Mouse (Mus musculus): ENCODE data around the gene Cd79a.
A peak's percentile ranks its signal among the peaks of the same experiment; 100 is the strongest.
"Not testable (repeated sequence)": the region's sequence is repeated elsewhere in the genome, so short reads cannot be mapped to it uniquely, and the experiment has no call there.

Cd79a gene

GRCm38 (mm10) chr7:24885468-24886307 lies 11.5 kb upstream of the Cd79a start:
- no peak for DNase-seq (ENCODE audit: low spot score)

- no peak for DNase-seq (ENCODE audit: low spot score)
These were observed 10.9 kb upstream of the Cd79a start for GRCm38 (mm10) chr7:24886308-24886633.

- no peak for DNase-seq (ENCODE audit: low spot score)
These were observed 10.1 kb upstream of the Cd79a start for GRCm38 (mm10) chr7:24887096-24887495.

- DNase-seq (ENCODE audit: low spot score) = no peak
These were observed 7.6 kb upstream of the Cd79a start for GRCm38 (mm10) chr7:24889431-24890220.

GRCm38 (mm10) chr7:24890281-24891216 lies 6.6 kb upstream of the Cd79a start:
- DNase-seq (ENCODE audit: low spot score) = peak; percentile 79

- DNase-seq (ENCODE audit: low spot score) = no peak
These were observed 5.7 kb upstream of the Cd79a start for GRCm38 (mm10) chr7:24891241-24892124.

GRCm38 (mm10) chr7:24892125-24892583 lies 5.0 kb upstream of the Cd79a start:
- no peak for DNase-seq (ENCODE audit: low spot score)

GRCm38 (mm10) chr7:24895749-24896148 lies 1.4 kb upstream of the Cd79a start:
- DNase-seq (ENCODE audit: low spot score) = not testable (repeated sequence)

- DNase-seq (ENCODE audit: low spot score) = no peak
These were observed 912 bp upstream of the Cd79a start for GRCm38 (mm10) chr7:24896269-24896668.

- DNase-seq (ENCODE audit: low spot score) = no peak
These were observed 778 bp downstream of the Cd79a start for GRCm38 (mm10) chr7:24897959-24898358.

- DNase-seq (ENCODE audit: low spot score) = no peak
These were observed 3.9 kb downstream of the Cd79a start for GRCm38 (mm10) chr7:24901114-24901513.

- DNase-seq (ENCODE audit: low spot score) = peak; percentile 62
These were observed 4.7 kb downstream of the Cd79a start for GRCm38 (mm10) chr7:24901842-24902241.

- no peak for DNase-seq (ENCODE audit: low spot score)
These were observed 5.1 kb downstream of the Cd79a start for GRCm38 (mm10) chr7:24902264-24902629.

- DNase-seq (ENCODE audit: low spot score) = peak; percentile 68
These were observed 5.7 kb downstream of the Cd79a start, which contains the start of gene Arhgef1 for GRCm38 (mm10) chr7:24902630-24903443. Gene Arhgef1 (plus strand): TSS chr7:24902912.

- no peak for DNase-seq (ENCODE audit: low spot score)
These were observed 6.3 kb downstream of the Cd79a start for GRCm38 (mm10) chr7:24903444-24903825.

- DNase-seq (ENCODE audit: low spot score) = peak; percentile 96
These were observed 6.9 kb downstream of the Cd79a start for GRCm38 (mm10) chr7:24904070-24904483.

GRCm38 (mm10) chr7:24904936-24905335 lies 7.8 kb downstream of the Cd79a start:
- peak; percentile 68 for DNase-seq (ENCODE audit: low spot score)

- no peak for DNase-seq (ENCODE audit: low spot score)
These were observed 9.4 kb downstream of the Cd79a start for GRCm38 (mm10) chr7:24906551-24906950.

GRCm38 (mm10) chr7:24907211-24907748 lies 10.1 kb downstream of the Cd79a start:
- DNase-seq (ENCODE audit: low spot score) = peak; percentile 91

GRCm38 (mm10) chr7:24912480-24912879 lies 15.3 kb downstream of the Cd79a start:
- no peak for DNase-seq (ENCODE audit: low spot score)
